Mouse (Mus musculus) limb, embryonic 14.5 days (tissue): Measurements from ENCODE around the gene Mfap4. TPM values are rescaled to one million over a fixed set of nuclear protein-coding genes. Genes with fewer than 3 reads are reported as not detected.
A peak's percentile ranks its signal among the peaks of the same experiment; 100 is the strongest.

ENCODE experiments used
- ATAC-seq: fragments of 200-750 bp; cut with Nextera tagmentation; 2 replicates; pipeline ENCODE4 v1.8.0; 2017; ENCODE audit warnings: low read depth, moderate number of reproducible peaks, moderate TSS enrichment; ENCODE audit not compliant: low FRiP score
- DNase-seq: peaks from one replicate; pipeline ENCODE4 v3.0.0-alpha.2; 2015; ENCODE audit warnings: low spot score
- H3K27ac ChIP-seq: fragments of 300-500 bp; sonication (generic); replicated peaks from 2 replicates; pipeline ENCODE4 v1.5.1; 2014; ENCODE audit warnings: low read depth, mild to moderate bottlenecking, low read length, moderate library complexity, mixed read lengths
- H3K27me3 ChIP-seq: fragments of 300-500 bp; sonication (generic); 2 replicates; pipeline ENCODE4 v1.6.1; 2014; ENCODE audit warnings: low read length, mixed read lengths; ENCODE audit not compliant: control insufficient read depth, insufficient read depth
- H3K36me3 ChIP-seq: fragments of 300-500 bp; sonication (generic); 2 replicates; pipeline ENCODE4 v1.6.1; 2014; ENCODE audit warnings: mild to moderate bottlenecking, low read length, moderate library complexity, mixed read lengths; ENCODE audit not compliant: control insufficient read depth, insufficient read depth
- H3K4me1 ChIP-seq: fragments of 300-500 bp; sonication (generic); 2 replicates; pipeline ENCODE4 v1.6.1; 2014; ENCODE audit warnings: antibody characterized with exemption, low read length, mixed read lengths; ENCODE audit not compliant: control insufficient read depth, insufficient read depth
- H3K4me2 ChIP-seq: fragments of 300-500 bp; sonication (generic); replicated peaks from 2 replicates; pipeline ENCODE4 v1.6.1; 2014; ENCODE audit warnings: low read depth, mild to moderate bottlenecking, low read length, moderate library complexity; ENCODE audit not compliant: severe bottlenecking
- H3K4me3 ChIP-seq: fragments of 300-500 bp; sonication (generic); replicated peaks from 2 replicates; pipeline ENCODE4 v1.5.1; 2014; ENCODE audit warnings: low read length
- H3K9ac ChIP-seq: fragments of 300-500 bp; sonication (generic); 2 replicates; pipeline ENCODE4 v1.6.1; 2014; ENCODE audit warnings: mild to moderate bottlenecking, low read depth, low read length, moderate library complexity; ENCODE audit not compliant: severe bottlenecking
- H3K9me3 ChIP-seq: fragments of 300-500 bp; sonication (generic); 2 replicates; pipeline ENCODE4 v1.6.1; 2016; ENCODE audit warnings: low read length; ENCODE audit not compliant: control insufficient read depth
- POLR2A ChIP-seq: fragments of 200-500 bp; IDR thresholded peaks from 2 replicates; pipeline ENCODE4 v1.8.0; 2012; ENCODE audit warnings: inconsistent platforms, mild to moderate bottlenecking, moderate library complexity, borderline replicate concordance; ENCODE audit not compliant: insufficient read depth, insufficient read length; ENCODE audit errors: extremely low read depth
- WGBS: fragments of 180-500 bp; shearing (Covaris S2); extraction: QIAGEN DNeasy Blood & Tissue Kit; methylation state at CpG from one replicate; pipeline ENCODE4 v1.1.7; 2014; 5-methylcytosine and 5-hydroxymethylcytosine counted together
- polyA plus RNA-seq, 2 experiments: library from polyadenylated mRNA; depleted of rRNA in 1 of 2; stranded (reverse) in 1 of 2; unstranded in 1 of 2; fragments of >200 nt; fragmentation: Nextera tagmentation in 1 of 2; extraction: Ambion mirVana in 1 of 2; gene quantifications; 2 replicates each; pipeline versions ENCODE4 v1.2.1 to v1.2.3; 2012 to 2014

Mfap4 gene
- polyA plus RNA-seq, 2 experiments, result 474 to 749 TPM

GRCm38 (mm10) chr11:61473630-61474029 lies 11.6 kb upstream of the Mfap4 start:
- ATAC-seq (no peak), DNase-seq (no peak)
- H3K36me3 ChIP-seq, result no peaks in the 10 kb centered on the region
- no peak overlapping the region for H3K27ac ChIP-seq
- no peak overlapping the region for H3K9ac ChIP-seq
- H3K4me2 ChIP-seq, result no peak overlapping the region
- H3K27me3 ChIP-seq, result no peaks in the 10 kb centered on the region
- 68% methylated on average over 4 of the region's 4 CpGs for WGBS
- no peak for TF ChIP-seq POLR2A
- peaks cover 7% of the 10 kb centered on the region; the same call in 1 of the 2 replicates for H3K4me1 ChIP-seq
- H3K4me3 ChIP-seq, result no peak overlapping the region
- no peaks in the 10 kb centered on the region for H3K9me3 ChIP-seq

DNA sequence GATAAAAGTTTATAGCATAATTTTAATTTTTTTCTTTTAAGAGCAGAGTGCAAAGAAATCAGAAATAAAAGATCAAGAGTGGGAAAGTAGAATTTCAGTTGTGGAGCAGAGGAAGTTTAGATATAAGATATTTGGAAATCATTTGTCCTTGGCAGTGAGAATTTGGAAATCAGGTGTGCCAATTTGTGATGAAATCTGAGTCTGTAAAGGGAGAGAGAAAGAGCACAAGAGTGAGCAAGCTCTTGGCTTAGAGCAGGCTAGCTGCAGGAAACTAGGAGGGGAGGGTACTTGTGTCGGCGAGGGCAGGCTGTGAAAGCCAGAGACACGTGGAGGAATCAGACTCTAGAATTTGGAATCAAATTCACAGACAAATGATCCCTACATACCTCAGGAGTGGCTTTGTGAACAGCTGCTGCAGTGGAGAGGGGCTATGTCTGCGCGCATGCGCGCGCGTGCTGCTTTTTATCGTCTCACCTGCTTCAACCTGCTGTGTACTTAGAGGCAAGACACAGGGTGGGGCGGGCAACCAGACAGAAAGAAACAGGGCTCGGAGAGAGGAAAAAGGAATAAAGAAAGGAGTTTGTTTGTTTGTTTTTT lies 8.3 kb upstream of the Mfap4 start:
- no peaks in the 10 kb centered on the region for H3K27me3 ChIP-seq
- H3K4me3 ChIP-seq, result no peak overlapping the region
- no peak overlapping the region for H3K9ac ChIP-seq
- no peaks in the 10 kb centered on the region for H3K9me3 ChIP-seq
- 0 out of 2 replicates have a peak, but pooled peaks have one; percentile 53 for ATAC-seq
- peak; percentile 60 for DNase-seq
- peak overlapping the region; percentile 8; the same call in 1 of the 2 replicates for H3K4me2 ChIP-seq
- H3K4me1 ChIP-seq, result peaks cover 11% of the 10 kb centered on the region; the same call in 1 of the 2 replicates
- no peak overlapping the region for H3K27ac ChIP-seq
- TF ChIP-seq POLR2A, result no peak
- 46% methylated on average over 12 of the region's 12 CpGs for WGBS
- H3K36me3 ChIP-seq, result no peaks in the 10 kb centered on the region

GRCm38 (mm10) chr11:61477566-61478508 lies 7.4 kb upstream of the Mfap4 start:
- ATAC-seq (no peak), DNase-seq (no peak)
- Histone ChIP-seq H3K4me2 (no peak overlapping the region), H3K9me3 (no peaks in the 10 kb centered on the region), H3K4me1 (peaks cover 11% of the 10 kb centered on the region; the same call in 1 of the 2 replicates), H3K9ac (no peak overlapping the region), H3K4me3 (no peak overlapping the region), H3K27ac (no peak overlapping the region), H3K36me3 (no peaks in the 10 kb centered on the region), H3K27me3 (no peaks in the 10 kb centered on the region)
- WGBS, result 64% methylated on average over 17 of the region's 17 CpGs
- no peak for TF ChIP-seq POLR2A

DNA sequence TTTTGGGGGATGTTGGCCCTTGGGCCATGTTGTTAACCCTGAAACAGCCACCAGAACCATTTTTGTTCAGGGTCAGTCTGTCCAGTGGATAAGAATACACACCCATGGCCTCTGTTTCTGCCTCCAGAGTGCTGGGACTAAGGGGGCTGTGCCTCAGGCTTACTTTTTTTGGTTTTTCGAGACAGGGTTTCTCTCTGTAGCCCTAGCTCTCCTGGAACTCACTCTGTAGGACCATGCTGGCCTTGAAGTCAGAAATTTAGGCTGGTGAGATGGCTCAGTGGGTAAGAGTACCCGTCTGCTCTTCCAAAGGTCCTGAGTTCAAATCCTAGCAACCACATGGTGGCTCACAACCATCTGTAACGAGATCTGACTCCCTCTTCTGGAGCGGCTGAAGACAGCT lies 6.4 kb upstream of the Mfap4 start:
- no peak for TF ChIP-seq POLR2A
- 86% methylated on average over 4 of the region's 4 CpGs for WGBS

DNA sequence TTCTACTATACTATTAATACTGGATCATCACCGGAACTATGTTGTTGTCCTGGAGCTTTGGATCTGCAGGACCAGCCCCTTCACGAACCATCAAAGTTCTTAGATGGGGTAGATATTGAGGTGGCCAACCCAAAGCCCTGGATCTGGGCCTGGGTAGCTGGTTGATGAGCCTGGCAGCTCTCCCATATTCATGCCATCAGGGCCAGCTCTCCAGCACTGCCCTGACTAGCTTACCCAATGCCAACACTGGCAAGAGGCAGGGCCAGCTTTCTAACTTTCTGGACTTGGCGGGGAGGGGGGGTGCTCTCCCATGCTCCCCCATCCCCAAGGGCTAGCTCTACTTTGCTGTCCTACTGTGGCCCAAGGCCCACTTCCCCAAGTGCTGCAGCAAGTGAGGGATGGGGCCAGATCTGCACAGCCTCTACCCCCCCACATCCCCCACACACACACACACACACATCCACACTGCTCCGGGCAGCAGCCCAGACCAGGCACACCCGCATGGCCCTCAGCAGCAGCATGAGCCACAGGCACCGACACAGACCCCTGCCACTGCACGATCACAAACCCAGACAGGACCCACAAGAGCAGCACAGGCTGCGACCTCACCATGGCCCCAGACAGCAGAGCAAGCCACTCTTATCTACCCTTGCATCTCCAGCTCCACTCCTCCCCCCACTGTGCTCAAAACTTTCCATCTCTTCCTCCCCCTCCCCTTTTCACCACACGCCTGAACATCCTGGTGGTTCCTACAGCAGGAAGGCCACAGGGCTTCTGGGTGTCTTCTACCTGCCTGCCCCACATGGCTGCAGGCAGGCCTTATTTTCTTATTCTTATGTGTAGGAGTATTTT lies 3.8 kb upstream of the Mfap4 start:
- no peak for TF ChIP-seq POLR2A
- WGBS, result 54% methylated on average over 9 of the region's 9 CpGs
- H3K9ac ChIP-seq, result no peak overlapping the region
- no peak overlapping the region for H3K4me2 ChIP-seq
- H3K9me3 ChIP-seq, result no peaks in the 10 kb centered on the region
- no peaks in the 10 kb centered on the region for H3K27me3 ChIP-seq
- peaks cover 37% of the 10 kb centered on the region for H3K4me1 ChIP-seq
- H3K36me3 ChIP-seq, result no peaks in the 10 kb centered on the region
- H3K27ac ChIP-seq, result no peak overlapping the region
- no peak for ATAC-seq
- H3K4me3 ChIP-seq, result no peak overlapping the region
- DNase-seq, result no peak

More for the DNA sequence above, 6.4 kb upstream of the Mfap4 start:
- no peak overlapping the region for H3K4me2 ChIP-seq
- no peak overlapping the region for H3K9ac ChIP-seq
- H3K27ac ChIP-seq, result no peak overlapping the region
- H3K36me3 ChIP-seq, result no peaks in the 10 kb centered on the region
- no peak for ATAC-seq
- no peak overlapping the region for H3K4me3 ChIP-seq
- peaks cover 20% of the 10 kb centered on the region for H3K4me1 ChIP-seq
- DNase-seq, result no peak
- no peaks in the 10 kb centered on the region for H3K9me3 ChIP-seq
- no peaks in the 10 kb centered on the region for H3K27me3 ChIP-seq
